Mouse (Mus musculus): ENCODE measurements around the gene Actn1.

Actn1 gene

GRCm38 (mm10) chr12:80226101-80226500, 34.1 kb downstream of the Actn1 start:
- no peak for DNase-seq (ENCODE audit: low spot score)

DNA sequence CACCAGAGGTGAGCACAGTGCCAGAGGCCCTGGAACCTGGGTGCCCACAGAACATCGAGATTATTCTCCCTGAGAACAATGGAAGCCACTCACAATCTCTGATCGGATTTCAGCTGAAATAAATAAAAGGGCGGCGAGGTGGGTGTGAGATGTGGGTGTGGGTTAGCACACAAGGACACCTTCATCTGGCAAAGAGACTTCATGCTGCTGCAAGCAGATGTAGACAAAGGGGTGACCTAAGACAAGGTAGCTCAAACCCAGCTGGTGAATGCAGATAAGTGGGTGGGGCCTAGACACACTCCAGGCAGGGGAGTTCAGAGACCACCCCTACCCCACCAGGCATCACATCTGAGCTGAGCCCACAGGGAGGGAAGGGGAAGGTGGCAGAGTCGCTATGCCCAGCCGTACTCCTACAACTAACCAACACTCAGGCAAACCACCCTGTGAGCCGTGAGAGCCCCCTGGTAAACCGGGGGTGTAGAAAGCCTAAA, 35.9 kb downstream of the Actn1 start:
- DNase-seq (ENCODE audit: low spot score): no peak

- no peak for DNase-seq (ENCODE audit: low spot score)
Observed at GRCm38 (mm10) chr12:80223511-80223910, 36.7 kb downstream of the Actn1 start.

GRCm38 (mm10) chr12:80222473-80222872, 37.7 kb downstream of the Actn1 start:
- DNase-seq (ENCODE audit: low spot score): no peak

GRCm38 (mm10) chr12:80220260-80221038, 39.7 kb downstream of the Actn1 start:
- no peak for DNase-seq (ENCODE audit: low spot score)

DNA sequence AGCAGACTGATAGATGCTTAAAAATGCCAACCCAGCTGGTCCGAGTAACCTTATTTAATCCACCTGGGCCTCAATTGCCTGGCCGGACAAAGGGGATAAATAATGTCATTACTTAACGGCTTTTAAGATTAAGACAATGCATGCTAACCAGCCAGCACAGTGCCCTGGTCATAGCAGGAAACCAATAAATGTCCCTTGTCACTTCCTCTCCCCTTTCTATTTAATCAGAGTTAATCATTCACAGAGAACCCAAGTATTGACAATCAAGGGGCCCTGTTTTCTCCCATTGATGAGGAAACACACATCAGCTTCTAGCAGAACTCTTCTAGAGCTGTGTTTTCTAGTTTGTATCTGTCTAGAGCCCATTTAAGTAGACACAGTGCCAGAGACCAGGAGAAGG, 41.4 kb downstream of the Actn1 start:
- DNase-seq (ENCODE audit: low spot score): no peak

GRCm38 (mm10) chr12:80218045-80218611, 42.0 kb downstream of the Actn1 start:
- DNase-seq (ENCODE audit: low spot score): no peak

DNA sequence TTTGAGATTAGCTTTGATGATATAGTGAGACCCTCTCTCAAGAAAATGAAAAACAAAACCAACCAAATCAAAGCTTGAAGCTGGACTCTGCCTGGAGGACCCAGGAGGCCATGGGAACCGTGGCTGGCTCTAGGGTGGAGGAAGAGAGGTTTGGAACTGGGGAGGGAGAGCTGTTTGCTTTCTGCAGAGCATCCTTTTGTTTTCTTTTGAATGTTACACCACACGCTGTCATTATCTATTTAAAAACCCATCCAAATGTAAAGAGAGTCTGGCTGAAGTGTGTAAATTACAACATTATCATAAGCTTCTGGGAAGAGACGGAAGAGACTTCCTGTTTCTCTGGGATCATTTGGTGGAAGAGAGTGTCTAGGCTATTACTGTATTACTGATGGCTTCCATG, 43.1 kb downstream of the Actn1 start:
- DNase-seq (ENCODE audit: low spot score): no peak

DNA sequence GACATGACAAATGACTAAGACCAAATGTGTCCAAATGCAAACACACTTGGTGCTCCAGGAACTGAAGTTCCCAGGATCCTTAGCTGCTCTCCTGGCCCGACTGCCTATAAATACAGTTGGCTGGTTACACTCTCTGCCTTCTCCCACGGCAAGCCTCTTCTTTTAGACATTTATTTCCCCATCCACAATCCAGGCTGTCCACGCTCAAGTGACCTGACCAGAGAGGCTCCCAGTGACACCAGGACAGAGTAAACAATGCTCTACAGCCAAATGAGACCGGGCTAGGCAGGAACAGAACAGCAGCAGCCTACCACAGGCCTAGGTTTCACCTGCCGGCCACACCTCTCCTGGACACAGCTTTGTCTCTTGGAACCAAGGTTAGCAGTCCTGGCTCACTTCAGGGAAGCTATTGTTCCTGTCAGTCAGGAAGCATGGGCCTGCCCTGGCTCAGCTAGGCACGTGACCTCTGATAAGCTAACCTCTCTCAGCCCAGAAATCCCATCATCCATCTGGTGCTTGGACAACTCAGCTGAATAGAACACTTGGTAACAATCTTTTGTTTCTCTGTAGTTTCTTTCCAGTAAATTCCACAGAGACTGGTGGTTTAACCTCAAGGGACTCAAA, 43.8 kb downstream of the Actn1 start:
- DNase-seq (ENCODE audit: low spot score): no peak

- no peak for DNase-seq (ENCODE audit: low spot score)
Observed at GRCm38 (mm10) chr12:80213810-80214209, 46.4 kb downstream of the Actn1 start.

DNA sequence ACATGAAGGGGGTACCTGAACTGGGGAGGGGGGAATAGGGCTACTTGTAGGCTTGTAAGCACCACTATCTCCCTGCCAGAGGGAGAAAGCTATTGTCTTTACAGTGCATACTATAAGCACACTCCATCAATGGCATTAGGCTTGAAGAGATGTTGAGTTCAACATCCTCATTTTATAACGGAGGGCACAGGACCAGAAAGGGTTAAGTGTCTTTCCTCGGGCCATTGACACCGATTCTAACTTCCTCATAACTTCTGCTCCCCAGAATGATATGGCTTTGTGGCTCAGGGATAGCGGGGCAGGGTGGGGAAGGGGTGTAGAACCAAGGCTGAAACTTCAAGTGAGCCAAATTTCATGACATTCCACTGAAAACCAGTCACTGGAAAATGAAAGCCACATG, 46.9 kb downstream of the Actn1 start:
- no peak for DNase-seq (ENCODE audit: low spot score)

GRCm38 (mm10) chr12:80210791-80211612, 49.2 kb downstream of the Actn1 start:
- DNase-seq (ENCODE audit: low spot score): peak; percentile 41

DNA sequence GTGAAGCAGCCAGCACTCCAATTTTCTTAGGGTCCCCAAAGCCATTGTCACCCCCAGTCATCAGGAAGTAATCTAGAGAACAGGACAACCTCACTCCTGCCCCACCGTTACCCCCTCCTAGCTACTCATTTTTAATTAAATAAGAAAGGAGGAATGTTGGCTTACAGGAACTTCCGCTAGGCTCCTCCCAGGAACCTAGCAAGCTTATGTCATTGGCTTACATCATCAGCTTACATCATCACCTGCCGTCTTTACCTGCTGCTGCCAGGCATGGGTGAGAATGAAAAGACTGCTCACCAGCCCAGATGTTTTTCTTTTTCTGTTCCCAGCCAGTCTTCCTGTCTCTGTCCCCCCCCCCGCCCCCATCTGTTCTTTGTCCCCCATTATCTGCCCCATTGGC, 50.3 kb downstream of the Actn1 start:
- DNase-seq (ENCODE audit: low spot score): no peak

DNA sequence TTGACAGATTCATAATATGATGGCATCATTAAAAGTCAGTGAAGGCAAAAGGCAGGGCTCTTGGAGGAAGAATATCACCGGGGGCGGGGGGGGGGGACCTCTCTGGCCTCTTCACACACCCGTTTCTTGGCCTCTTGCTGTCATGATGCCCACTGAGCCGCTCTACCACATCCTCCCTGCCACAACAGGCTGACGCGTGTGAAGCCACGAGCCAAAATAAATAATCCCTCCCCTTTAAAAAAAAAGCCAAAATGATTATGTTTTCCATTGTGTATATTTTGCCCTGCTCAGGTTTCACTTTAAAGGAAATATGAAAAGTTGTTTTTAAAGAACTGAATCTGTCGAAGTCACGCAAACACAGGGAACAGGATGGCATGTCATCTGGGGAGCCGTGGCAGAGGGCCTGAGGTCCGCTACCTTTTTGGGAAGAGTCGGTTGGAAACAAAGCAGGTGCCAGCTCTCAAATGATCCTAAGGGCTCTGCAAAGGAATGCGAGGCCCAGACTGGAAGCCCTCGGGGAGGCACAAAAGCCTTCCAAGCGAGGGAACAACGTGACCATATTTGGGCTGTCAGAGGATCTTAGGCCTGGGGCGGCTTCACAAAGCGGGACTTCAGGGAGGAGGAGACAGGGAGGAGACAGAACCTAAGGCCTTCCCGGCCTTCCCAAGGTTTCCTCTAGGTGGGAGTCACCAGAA, 51.9 kb downstream of the Actn1 start:
- peak; percentile 7 for DNase-seq (ENCODE audit: low spot score)

DNA sequence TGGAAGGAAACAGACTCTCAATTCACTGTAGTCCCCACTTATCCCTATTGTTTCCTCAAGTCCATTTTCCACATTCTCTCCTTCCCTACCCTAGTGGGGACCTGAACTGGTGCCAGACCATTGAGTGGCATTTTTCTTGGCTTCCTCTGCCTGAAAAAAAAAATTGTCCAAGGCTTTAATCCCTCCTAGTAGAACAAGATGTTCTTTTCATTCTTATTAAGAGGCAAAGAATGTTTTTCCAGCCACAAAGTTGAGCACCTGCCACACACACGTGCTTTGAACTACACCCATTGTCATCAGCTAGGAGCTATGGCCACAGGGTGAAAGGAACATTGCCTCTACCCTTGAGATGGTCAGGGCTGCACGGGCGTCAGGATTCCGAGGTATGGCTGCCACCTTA, 56.9 kb downstream of the Actn1 start:
- DNase-seq (ENCODE audit: low spot score): no peak

GRCm38 (mm10) chr12:80199738-80200137, 60.4 kb downstream of the Actn1 start:
- no peak for DNase-seq (ENCODE audit: low spot score)

DNA sequence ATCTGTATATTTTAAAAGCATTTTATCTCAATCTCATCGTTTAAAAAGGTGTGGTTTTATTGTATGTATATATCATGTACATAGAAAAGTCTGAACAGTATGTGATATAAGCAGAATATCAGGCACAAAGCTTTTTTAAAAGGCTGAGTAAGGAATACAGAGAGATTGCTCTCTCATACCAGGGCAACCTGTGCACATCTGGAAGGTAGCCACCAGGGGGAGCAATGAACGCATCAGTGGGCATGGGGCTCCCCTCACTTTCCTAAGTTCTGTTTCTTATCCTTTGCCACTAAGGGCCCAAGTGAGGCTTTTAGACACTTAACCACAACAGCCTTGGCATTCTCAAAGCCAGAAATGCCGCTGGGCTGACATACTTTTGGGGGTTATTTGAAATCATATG, 61.7 kb downstream of the Actn1 start:
- DNase-seq (ENCODE audit: low spot score): peak; percentile 62

GRCm38 (mm10) chr12:80197343-80197742, 62.8 kb downstream of the Actn1 start:
- DNase-seq (ENCODE audit: low spot score): peak; percentile 37

- no peak for DNase-seq (ENCODE audit: low spot score)
Observed at GRCm38 (mm10) chr12:80191806-80192205, 68.4 kb downstream of the Actn1 start.

DNA sequence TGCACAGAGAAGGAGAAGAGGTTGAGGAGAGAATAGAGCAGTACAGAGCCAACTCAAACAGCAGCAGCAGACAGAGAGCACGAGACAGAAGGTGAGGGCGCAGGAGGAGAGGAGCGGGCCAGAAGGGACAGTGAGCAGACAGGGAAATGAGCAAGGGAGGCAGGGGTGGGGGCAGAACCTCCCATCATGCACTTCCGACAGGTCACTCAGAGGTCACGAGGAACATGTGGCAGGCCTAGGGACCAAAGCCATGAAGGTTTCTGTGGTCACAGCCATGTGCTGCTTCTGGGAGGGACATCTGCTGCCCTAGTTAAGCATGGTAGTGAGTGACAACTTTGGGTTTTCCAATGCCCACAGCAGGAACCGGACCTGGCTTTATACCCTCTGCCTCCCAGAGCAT, 68.8 kb downstream of the Actn1 start:
- DNase-seq (ENCODE audit: low spot score): no peak

- DNase-seq (ENCODE audit: low spot score): no peak
Observed at GRCm38 (mm10) chr12:80190915-80191314, 69.3 kb downstream of the Actn1 start.

GRCm38 (mm10) chr12:80184041-80184440, 76.1 kb downstream of the Actn1 start:
- no peak for DNase-seq (ENCODE audit: low spot score)

All from T-cell, adult 2 months (primary cell).